Mouse (Mus musculus) CD4-positive, CD25-positive, alpha-beta regulatory T cell, adult 2 months (primary cell): Measurements from ENCODE around the gene Lrrc49.

Source experiments
- DNase-seq: peaks from one replicate; pipeline ENCODE4 v3.0.0-alpha.2; 2012; ENCODE audit warnings: low read depth, low spot score

Gene Lrrc49

DNA sequence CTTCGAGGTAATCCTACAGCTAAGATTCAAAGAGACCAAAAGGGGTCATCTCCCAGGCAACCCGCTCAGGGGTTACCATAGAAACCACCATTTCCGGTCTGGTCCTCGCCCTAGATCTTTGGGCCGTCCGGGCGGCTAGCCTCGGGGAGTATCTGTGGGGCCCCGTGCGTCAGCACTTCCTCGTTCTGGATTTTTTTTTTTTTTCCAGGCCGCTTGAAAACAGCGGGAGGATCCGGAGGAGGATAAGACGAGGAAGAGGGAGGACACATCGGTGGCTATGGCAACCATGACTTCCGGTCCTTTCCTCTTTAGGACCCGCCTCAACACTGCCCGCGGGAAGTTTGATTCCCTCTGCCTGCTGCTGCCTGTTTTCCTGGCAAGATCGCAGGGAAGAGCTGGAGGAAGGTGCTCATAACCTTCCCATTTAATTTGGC, at the start of gene Lrrc49:
Lrrc49 (minus strand) TSS at position 268 of the 434 bp plus-strand sequence.
- DNase-seq = peak; percentile 82

DNA sequence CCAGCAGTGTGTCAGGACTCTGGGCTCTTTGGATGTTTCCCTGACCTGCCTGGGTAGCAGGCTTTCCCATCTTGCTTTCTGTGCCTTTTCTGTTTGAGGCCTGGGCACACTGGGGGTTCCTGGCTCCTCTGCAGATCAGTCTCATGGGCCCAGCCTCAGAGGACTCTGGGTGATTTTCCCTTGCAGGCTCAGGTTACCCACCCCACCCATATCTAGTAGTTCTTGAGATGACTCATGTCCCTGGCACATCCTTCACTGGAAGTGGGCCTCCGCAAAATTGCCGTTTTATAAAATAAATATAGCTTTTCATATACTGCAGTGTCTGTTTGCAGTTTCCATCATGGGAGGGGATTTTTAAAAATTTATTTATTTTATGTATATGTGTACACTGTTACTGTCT, 46.4 kb upstream of the Lrrc49 start:
- no peak for DNase-seq

DNA sequence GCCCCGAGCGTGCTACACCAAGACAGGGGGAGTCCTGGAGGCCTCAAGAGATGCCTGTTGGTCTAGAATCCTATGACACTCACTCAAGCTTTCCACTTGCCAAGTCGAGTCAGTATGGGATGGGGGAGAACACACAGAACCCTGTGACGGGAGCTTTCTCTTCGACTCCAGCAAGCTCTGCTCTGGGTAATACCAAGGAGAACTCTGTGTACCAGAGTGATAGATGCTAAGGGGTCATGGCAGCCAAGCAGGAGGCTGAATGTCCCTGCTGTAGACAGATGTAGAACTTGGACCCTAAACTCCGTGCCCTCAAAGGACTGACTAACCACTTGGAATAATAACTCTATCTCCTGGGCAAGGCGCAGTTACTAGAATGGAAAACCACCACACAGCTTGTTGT, 37.0 kb upstream of the Lrrc49 start:
- no peak for DNase-seq

DNA sequence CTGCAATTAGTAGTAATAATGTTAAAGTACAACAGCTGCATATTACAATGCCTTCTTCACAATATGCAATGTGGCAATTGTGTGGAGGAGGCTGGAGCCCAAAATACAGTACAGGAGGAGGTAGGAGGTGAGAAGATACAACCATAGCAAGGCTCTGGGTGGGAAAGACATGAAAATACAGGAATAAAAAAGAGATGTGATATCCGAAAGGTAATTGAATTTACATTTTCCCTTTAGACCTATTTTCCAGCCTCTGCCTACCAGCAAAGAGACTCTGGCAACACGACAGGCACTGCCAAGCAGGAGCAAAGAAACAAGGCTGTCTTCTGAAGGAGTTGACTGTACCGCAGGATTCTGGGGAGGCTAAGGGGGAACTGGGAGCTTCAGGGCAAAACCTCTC, 31.7 kb upstream of the Lrrc49 start:
- DNase-seq = no peak

DNA sequence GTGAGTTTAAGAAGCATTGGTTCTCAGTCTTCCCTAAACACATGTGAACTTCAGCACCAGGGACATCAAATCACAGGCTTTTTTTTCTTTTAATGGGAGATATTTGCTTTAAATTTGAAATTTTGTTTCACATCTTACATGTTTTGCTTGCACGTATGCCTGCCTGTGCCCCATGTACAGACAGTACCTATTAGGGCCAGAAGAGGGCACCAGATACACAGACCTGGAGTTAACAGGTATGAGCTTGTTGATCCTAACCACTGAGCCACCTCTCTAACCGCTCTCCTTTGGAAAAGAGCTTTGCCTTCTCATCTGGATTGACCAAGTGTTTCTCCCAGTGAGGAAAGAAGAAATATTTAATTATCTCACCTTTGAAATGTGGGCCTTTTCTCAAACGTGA, 30.3 kb upstream of the Lrrc49 start:
- peak; percentile 62 for DNase-seq

DNA sequence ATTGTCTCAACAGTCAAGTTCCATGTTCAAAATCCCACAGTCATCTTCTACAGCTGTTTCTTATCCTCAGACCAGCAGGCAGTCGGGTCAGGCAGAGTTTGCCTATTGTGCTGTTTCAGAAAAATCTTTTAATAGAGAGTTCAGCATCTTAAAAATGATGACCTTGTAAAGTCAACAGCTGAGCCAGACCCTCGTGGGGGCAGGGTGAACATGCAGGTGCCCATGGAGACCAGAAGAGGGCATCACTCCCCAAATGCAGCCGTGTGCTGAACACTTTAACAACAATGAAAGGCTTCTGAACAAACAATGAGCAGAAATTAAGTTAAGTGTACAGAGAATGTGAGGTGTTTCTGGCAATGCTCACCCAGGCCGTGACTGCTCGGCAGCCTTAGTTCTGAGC, 27.9 kb upstream of the Lrrc49 start:
- DNase-seq = no peak

DNA sequence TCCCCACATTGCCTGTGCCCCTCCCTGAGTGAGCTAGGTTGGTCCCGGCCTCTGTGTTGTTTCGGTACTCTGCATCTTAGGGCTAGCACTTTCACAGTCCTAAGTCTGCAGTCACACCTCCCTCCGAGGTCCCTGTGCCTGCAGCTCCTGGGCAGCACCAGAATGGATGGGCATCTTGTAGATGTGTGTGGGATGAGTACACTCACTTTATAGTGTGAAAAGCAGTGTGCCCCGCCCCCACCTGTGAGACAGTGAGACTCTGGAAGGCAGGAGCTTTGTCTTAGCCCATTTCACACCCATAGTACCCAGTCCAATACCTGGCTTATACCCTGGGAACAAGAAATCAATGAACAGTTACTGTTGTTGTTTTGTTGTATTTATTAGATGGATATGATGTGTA, 27.3 kb upstream of the Lrrc49 start:
- no peak for DNase-seq

DNA sequence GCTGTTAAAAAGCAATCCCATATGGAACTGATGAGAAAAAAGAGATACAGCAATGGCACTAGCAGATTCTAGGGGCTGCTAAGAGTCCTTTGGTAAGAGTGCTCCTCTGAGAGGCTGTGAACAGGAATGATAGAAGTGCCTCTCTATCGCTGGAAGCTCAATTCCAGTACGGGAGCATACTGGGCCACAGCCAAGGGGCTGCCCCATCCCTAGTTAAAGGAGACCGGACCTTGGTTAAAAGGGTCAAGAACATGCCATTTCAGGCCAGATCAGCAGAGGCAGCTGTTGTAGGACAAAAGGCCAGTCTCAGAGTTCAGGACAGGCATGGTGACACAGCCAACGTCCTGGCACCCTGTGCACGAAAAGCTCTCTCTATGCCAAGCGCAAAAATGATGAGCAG, 26.2 kb upstream of the Lrrc49 start:
- no peak for DNase-seq

DNA sequence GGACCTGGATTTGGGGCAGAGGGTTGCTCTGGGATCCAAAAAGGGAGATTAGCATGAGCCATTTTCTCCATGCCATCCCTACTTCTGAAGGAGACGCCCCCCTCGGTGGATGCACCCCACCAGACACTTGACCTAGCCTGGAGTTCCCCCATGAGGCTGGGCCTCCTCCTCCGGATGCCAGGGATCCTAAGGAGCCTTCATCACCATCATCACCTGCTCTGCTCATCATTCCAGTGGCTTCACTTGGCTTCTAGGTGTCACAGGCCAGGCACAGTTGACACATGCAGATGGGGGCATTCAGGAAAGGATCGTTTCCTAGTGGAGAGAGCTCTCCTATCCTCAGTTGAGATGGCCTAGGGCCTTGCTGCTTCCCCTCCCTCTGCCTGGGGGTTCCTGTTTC, 25.7 kb upstream of the Lrrc49 start:
- DNase-seq = no peak

DNA sequence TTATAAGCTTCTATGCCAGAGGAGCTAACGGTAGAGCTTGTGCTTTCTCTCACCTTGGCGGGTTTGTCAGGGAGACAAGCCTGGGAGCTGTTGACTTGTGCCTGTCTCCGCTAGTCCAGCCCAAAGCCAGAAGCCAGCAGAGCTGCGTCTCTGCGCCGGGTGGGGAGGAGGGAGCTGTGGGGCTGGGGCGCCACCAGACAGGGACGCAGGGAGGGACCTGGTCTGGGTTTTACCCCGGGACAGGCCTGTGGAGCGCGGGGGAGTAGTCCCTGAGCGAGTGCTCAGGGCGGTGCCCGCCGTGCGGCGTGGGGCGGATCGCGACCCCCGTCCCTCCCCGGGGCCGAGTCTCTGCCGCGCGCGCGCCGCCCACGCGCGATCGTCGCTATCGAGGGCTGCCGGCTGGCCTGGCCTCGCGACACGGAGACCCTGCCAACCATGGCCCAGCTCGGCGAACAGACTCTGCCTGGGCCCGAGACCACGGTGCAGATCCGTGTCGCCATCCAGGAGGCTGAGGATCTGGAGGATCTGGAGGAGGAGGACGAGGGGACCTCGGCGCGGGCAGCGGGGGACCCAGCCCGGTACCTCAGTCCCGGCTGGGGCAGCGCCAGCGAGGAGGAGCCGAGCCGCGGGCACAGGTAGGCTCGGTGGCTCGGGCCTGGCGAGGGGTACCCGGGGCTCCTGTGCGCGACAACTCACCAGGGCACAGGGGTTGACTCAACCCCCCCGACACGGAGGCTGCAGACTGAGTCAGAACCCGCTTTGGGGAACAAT, 25.0 kb upstream of the Lrrc49 start, which contains the start of gene Larp6:
Larp6 (plus strand) TSS at position 219 of the 771 bp plus-strand sequence.
- peak; percentile 2 for DNase-seq

DNA sequence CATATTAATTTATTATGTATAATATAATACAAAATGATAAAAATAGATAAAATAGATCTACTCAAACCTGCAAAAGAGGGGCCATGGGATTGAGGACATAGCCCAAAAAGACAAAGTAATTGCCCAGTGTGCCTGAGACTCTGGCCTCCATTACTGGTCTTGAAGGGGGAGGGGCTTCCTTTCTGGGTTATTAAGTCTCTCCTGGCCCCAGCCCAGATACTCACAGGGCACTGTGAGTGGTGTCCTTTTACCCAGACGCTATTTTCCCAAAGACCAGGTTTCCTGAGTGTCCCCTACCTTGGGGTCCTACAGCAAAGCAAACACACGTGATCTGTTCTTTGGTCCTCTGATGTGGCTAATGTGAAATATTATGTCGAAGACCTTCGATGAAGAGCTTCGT, 24.1 kb upstream of the Lrrc49 start:
- DNase-seq = no peak

DNA sequence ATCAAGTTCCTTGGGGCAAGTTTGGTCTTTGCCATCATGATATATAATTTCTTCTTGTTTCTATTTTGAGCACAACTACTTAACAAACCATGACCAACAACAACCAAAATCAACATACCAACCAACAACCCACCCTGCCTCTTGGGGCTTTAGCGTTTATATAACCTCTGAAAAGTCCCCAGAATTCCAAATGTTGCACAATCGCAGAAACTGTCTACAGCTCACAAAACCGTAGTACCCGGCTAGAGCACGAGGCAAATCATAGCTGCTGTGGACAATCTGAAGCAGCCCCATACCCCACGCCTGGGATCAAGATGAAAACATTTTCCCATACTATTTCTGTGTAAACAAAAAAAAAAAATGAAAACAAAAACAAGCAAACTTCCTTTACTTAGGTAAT, 21.8 kb upstream of the Lrrc49 start:
- no peak for DNase-seq

DNA sequence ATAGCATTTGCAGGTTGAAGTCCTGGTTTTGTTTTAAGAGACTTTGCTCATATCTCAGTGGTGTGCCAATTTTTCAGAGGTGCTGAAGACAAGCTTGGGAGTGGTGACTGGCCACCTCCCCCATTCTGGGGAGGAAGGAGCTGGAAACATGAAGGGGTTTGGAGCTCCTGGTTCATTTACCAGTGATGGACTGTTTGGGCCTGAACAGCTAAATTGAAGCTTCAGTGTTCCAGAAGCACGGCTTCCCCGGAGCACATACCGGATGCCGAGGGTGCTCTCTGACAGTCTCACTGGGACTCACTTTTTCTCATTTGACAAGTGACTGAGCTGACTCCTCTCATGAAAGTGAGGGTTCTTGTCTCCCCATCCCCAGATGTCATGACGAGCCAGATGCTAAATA, 20.6 kb upstream of the Lrrc49 start:
- no peak for DNase-seq

DNA sequence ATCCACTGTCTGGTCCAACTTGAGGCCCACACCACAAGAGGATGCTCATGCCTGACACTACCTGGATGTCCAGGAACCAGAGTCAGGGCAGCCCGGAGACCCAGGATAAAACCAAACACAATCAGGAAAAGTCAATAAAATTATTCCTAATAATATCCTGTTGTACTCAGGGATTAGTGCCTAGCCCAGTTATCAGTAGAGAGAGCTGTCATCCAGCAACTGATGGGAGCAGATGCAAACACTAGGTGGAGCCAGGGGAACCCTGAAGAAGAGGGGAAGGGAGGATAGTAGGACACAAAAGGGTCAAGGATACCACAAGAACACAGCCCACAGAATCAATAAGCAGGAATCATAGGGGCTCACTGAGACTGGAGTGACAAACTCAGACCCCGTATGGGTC, 19.6 kb upstream of the Lrrc49 start:
- DNase-seq = no peak

DNA sequence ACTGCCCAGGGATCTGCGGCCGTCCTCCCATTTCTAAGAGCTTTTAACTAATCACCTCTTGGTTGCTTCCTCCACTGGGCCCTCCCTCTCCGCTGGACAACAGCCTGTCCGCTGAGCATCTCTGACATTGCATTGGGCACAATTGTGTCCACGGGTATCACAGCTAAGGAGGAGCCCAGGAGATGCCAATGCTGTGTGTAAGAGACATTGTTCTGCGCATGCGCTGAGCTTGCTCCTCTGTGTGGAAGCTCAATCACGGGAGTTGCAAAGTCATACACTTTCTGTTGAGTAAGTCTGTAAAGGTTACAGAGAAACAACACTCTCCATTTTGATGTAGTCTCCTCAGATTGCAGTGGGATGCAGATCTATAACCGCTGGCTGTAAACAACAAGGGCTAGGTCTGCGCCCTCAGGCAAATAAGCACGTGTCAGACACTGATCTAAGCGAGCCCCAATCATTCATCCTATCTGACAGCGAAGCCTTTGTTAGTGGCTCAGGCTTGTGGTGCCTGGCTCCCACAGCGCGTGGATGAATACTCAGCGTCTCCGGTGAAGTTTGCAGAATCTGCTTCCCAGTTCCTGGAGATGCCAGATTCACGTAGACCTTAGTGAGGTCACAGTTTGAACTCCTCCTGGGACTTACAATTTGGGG, 11.7 kb upstream of the Lrrc49 start:
- no peak for DNase-seq

DNA sequence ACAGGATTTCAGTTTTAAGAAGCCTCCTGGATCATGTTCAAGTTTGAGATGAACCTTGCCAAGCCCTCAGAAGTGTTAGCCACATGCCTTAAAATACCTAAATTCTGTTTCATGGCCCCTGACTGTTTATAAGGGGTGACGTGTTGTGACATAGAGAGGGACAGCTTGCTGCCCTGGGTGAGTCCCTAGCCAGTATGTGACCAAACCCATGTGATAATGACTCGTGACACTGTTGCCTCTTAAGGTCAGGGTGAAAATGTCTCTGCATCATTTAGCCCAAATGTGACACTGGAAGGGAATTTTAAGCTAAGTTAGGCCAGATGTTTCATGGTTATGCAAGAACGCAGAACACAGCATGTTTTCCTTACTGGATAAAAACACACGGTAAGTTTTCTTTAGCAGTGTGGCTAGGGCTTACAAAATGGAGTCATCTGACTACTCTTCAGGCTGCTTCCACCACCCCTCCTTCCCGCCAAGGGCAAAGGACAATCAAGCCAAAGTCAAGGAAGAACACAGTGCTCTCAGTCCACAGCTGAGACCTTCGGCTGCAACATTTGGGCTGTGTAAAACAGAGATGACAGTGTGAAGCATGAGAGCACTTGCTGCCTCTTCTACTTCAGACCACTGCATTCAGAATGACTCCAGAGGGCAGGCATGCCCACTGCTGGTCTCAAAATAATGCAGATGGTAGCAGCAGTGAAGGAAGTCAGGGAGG, 8.5 kb upstream of the Lrrc49 start:
- no peak for DNase-seq

DNA sequence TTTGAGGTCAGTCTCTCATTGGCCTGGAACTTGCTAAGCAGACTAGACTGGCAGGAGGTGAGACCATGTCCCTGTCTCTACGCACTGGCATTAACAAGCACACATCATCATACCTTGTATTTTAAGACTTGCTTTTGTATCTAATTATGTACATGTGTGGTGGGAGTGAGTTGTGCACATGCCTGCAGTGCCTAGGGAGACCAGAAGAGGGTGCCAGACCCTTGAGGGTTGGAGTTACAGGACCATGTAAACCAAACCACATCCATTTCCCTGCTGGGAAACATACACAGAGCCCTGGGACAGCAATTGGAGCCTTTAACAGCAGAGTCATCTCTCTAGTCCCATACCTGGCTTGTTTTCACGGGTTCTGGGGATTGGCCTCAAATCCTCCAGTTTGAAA, 6.0 kb upstream of the Lrrc49 start:
- DNase-seq = peak; percentile 10

DNA sequence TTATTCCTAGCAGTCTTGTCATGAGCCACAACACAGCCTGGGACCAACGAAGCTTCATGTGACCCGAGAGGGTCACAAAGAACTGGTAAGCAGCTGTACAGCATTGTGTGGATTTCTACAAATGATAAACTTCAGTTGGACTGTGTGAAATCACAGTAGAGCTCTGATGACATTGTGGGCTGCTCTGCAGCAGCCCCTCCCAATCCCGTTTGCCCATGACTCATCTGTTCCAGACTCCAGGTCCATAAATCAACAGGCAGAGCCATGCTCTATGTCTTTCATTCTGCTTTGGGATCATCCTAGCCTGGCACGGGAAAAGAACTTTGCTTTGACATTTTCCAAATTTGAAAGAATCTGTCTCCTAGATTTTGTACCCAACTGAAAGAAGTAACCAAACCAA, 4.7 kb upstream of the Lrrc49 start:
- DNase-seq = no peak

DNA sequence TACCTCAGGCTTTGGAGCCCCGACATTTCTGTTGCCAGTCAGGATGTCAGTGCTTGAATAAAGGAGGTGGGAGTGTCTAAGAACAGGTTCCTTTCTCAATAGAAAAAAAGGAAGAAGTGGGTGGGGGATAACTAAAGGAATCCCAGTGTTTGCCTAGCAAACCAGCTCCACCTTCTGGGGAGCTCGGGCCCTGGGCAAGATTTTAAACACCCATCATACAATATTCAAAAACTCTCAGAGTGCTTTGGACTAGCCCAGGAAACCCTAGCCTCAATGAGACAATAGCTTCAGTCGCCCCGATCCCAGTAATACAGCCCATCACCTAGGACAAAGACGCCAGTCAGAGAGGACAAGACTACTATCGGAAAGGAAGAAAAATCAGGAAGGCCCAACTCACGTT, 543 bp downstream of the Lrrc49 start:
- peak; percentile 22 for DNase-seq

DNA sequence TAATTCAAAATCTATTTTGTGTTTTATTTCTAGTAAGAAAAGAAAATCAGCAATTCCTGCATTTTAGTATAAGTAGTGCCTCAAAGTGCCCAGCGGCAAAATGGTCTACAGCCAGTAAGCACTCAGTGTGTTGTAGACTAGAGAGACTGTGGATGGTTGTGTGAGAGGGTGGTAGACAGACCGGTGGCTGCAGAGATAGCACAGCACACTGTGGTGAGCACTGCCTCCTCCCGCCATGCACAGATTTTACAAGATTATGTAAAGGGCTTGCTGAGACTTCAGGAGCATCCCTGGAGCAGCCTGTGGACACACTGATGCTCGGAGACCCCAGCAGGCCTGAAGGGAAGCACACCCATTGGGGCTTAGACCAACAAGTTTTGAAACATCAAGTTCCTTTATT, 5.2 kb downstream of the Lrrc49 start:
- no peak for DNase-seq

DNA sequence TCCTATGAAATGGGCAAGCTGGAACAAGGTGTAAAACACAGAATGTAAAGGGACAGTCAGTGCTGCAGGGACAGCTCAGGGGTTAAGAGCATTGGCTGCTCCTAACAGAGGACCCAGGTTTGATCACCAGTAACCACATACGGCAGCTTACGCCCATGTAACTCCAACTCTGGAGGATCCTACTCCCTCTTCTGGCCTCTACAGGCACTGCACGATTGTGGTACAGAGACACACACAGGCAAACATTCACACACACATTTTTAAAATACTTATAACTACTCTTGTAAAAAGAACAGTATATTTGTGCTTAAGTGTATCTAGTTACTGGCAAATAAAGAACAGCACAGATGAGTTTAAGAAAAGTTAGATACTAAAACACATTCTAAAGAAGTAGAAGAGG, 7.0 kb downstream of the Lrrc49 start:
- peak; percentile 9 for DNase-seq

DNA sequence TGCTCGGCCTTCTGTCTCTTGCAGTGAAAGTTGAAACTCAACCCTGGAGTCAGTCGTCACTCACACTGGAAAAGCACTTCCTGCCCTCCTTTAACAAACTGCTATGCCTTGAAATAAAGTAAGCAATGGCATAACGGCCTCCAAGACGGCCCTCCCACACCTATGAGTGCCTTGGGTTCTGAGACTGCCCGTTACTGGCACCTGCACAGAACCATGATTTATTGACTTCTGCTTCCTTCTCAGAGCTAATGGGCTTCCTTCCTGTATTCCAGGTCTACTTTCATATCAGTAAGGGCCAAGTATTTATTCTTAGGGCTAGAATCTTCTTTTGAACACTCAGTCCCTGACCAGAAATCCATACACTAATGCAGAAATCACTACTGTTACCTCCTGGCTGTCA, 9.0 kb downstream of the Lrrc49 start:
- DNase-seq = no peak

DNA sequence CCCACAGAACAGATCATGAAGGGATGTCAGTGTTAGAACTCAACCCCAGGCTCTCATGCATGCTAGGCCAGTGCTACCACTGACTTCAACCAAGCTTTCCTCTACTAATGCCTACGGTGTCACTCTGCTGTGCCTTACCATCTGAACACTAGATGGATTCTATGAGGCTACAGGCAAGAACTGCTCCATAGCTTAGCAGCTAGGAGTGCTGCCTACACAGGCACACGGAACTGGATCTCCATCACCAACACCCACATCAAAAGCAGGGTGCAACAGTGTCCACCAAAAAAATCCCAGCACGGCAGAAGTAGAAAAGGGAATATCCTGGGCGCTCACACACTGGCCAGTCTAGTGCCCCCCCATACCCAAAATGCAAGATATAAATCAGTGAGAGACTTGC, 11.5 kb downstream of the Lrrc49 start:
- no peak for DNase-seq
